Mouse (Mus musculus) heart, embryonic 10.5 days (tissue): ENCODE results near the gene Xpc. TPM values are rescaled to one million over a fixed set of nuclear protein-coding genes. Genes with fewer than 3 reads are reported as not detected.

Source experiments
- DNase-seq: peaks from one replicate; pipeline ENCODE4 v3.0.0-alpha.2; 2017; ENCODE audit warnings: low spot score
- H3K27ac ChIP-seq: fragments of 300-500 bp; sonication (generic); 2 replicates; pipeline ENCODE4 v1.5.1; 2016; ENCODE audit warnings: mild to moderate bottlenecking
- H3K27me3 ChIP-seq: fragments of 300-500 bp; sonication (generic); 2 replicates; pipeline ENCODE4 v1.6.1; 2016; ENCODE audit warnings: mild to moderate bottlenecking; ENCODE audit not compliant: poor library complexity, insufficient read depth, severe bottlenecking
- H3K36me3 ChIP-seq: fragments of 300-500 bp; sonication (generic); 2 replicates; pipeline ENCODE4 v1.6.1; 2016; ENCODE audit warnings: mild to moderate bottlenecking, moderate library complexity
- H3K4me1 ChIP-seq: fragments of 300-500 bp; sonication (generic); 2 replicates; pipeline ENCODE4 v1.6.1; 2016; ENCODE audit warnings: mild to moderate bottlenecking
- H3K4me3 ChIP-seq: fragments of 300-500 bp; sonication (generic); 2 replicates; pipeline ENCODE4 v1.5.1; 2016; ENCODE audit warnings: mild to moderate bottlenecking, moderate library complexity
- H3K9me3 ChIP-seq: fragments of 300-500 bp; sonication (generic); 2 replicates; pipeline ENCODE4 v1.6.1; 2016; ENCODE audit warnings: mild to moderate bottlenecking, moderate library complexity
- WGBS: fragments of 180-500 bp; shearing (Covaris S2); methylation state at CpG from one replicate; pipeline ENCODE4 v1.1.7; 2016; 5-methylcytosine and 5-hydroxymethylcytosine counted together
- polyA plus RNA-seq: library from polyadenylated mRNA; unstranded; fragments of >200 nt; fragmentation: Nextera tagmentation; extraction: Ambion mirVana; gene quantifications from 2 replicates; pipeline ENCODE4 v1.2.1, GENCODE M21; 2016

Xpc gene
- polyA plus RNA-seq, 1 experiment from 2014 or later, result 14.2 TPM

DNA sequence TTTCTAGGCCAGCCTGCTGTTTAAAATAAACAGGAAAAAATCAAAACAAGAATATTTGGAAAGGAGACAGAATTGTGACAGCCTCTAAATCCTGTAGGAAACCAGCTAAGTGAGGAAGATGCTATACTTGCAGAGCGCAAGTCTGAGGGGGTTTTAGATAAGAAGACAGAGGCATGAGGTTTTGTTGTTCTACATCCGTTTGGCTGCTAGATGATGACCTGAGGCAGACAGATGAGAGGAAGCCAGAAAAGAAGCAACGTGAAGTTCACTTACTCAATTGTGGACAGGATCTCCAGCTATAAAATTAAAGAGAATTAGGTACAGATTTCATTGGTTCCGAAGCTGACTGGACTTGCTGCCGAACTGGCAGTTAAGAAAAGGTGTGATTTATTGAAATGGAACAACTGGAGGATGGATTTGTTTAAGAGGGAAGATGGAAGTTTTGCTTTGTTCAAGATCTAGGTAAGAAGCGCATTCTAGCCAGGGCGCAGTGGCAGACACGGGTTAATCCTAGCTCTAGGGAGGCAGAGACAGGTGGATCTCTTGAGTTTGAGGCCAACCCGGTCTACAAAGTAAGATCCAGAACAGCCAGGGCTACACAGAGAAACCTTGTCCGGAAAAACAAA is 838 bp downstream of the Xpc start:
- Histone ChIP-seq H3K4me1 (peaks cover 17% of the 10 kb centered on the region), H3K27me3 (no peaks in the 10 kb centered on the region), H3K4me3 (peak overlapping the region; percentile 87), H3K9me3 (no peaks in the 10 kb centered on the region), H3K36me3 (peaks cover 30% of the 10 kb centered on the region), H3K27ac (peak overlapping the region; percentile 93)
- DNase-seq, result no peak
- WGBS, result 26% methylated on average over 10 of the region's 10 CpGs

DNA sequence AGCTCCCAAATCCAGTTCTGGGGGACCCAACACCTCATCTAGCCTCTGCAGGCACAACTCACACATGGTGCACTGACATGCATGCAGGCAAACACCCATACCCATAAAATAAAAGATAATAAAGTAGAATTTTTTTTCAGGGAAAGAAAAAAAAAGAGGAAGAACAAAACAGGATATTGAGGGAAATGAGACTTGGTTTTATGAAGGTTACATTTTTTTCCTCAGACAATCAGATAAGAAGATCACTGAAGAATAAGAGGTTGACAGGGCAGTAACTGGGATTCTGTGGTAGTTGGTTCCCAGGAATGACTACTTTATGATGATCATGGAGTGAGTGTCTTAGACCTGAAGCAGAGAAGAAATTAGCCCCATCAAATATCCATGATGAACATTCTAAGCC is 1.6 kb downstream of the Xpc start:
- H3K4me1 ChIP-seq, result peaks cover 17% of the 10 kb centered on the region
- no peaks in the 10 kb centered on the region for H3K27me3 ChIP-seq
- H3K27ac ChIP-seq, result no peak overlapping the region
- H3K9me3 ChIP-seq, result no peaks in the 10 kb centered on the region
- no peak for DNase-seq
- H3K4me3 ChIP-seq, result no peak overlapping the region
- peaks cover 24% of the 10 kb centered on the region for H3K36me3 ChIP-seq

DNA sequence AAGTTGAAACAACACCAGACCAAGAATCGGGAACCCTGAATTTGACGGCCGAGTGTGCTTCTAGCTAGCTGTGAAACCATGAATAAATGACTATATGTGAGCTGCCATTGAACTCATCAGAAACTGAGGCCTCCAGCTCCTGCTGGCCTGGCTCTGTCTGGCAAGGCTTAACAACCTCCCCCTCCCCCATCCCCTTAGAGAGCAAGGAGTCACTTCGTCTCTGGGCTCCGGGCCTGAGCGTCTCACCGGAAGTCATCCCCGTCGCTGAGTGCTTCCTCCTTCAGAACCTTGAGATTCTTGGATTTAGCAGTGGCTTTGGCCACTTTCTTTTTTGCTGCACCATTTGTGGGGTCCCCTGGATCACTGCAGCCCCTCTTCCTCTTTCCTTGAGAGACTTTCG is 5.5 kb downstream of the Xpc start:
- 70% methylated on average over 10 of the region's 10 CpGs for WGBS
- peaks cover 35% of the 10 kb centered on the region for H3K36me3 ChIP-seq
- no peak overlapping the region for H3K27ac ChIP-seq

DNA sequence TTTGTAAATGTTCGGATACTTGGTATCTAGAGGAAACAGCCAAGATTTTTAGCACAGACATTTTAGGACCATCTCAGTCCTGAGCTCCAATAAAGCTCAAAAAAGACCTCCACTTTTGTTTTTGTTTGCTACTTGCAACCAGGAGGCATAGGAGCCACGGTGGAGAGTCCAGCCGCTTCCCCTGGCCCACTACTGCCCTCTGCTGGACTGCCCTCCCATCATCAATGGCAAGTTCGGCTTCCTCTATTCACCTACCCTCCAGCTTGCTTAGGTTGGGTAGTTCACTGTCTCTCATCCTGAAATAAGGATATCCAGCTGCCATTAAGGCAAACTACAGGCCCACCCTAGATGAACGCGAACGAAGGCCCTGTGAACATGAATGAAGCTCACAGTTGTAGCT is 6.4 kb downstream of the Xpc start:
- H3K4me3 ChIP-seq, result no peak overlapping the region
- H3K27me3 ChIP-seq, result no peaks in the 10 kb centered on the region
- peaks cover 44% of the 10 kb centered on the region for H3K36me3 ChIP-seq
- WGBS, result 39% methylated on average over 7 of the region's 7 CpGs
- DNase-seq, result peak; percentile 86
- H3K4me1 ChIP-seq, result no peaks in the 10 kb centered on the region
- H3K27ac ChIP-seq, result no peak overlapping the region
- no peaks in the 10 kb centered on the region for H3K9me3 ChIP-seq

More for the DNA sequence above, 5.5 kb downstream of the Xpc start:
- Histone ChIP-seq H3K4me1 (no peaks in the 10 kb centered on the region), H3K9me3 (no peaks in the 10 kb centered on the region), H3K4me3 (no peak overlapping the region), H3K27me3 (no peaks in the 10 kb centered on the region)
- DNase-seq, result no peak

DNA sequence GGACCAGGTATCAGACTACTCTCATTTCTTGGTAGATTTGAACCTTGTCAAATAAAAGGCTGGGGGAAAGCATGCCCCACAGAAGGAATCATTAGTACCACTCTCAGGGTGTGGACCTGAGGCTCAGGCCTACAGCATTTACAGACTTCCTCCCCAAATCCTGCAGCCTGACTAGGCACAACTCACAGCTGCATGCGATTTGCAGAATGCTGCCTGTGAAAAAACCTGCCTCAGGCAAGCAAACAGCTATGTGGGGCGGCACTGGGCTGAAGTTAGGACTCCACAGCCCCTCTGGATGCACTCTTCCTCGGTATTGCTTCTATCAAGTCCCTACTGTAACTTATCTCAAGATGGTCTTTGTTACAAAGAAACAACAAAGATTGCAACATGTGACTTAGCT is 7.6 kb downstream of the Xpc start:
- no peak overlapping the region for H3K4me3 ChIP-seq
- no peak for DNase-seq
- H3K27ac ChIP-seq, result no peak overlapping the region
- no peaks in the 10 kb centered on the region for H3K27me3 ChIP-seq
- no peaks in the 10 kb centered on the region for H3K9me3 ChIP-seq
- WGBS, result 89% methylated on average over 3 of the region's 3 CpGs
- H3K36me3 ChIP-seq, result peaks cover 57% of the 10 kb centered on the region
- H3K4me1 ChIP-seq, result no peaks in the 10 kb centered on the region

DNA sequence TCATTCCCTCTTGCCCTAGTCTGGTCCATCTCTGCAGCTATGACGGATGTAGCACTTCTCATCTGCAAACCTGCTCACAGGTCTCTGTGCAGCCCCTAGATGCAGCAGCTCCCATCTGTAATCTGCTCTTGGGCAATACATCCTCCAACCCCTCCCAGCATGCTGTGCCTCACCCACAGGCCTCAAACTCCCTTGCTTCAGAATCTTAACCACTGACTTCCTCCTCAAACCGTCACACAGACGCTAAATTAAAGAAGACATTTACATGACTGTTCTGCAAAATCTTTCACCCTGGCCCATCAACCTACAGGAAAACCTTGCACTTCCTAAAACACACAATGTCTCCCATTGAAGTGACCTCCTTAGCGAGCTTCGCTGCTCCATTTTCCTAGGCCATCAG is 9.7 kb downstream of the Xpc start:
- no peaks in the 10 kb centered on the region for H3K4me1 ChIP-seq
- peaks cover 75% of the 10 kb centered on the region for H3K36me3 ChIP-seq
- H3K27me3 ChIP-seq, result no peaks in the 10 kb centered on the region
- 90% methylated on average over 5 of the region's 5 CpGs for WGBS
- H3K4me3 ChIP-seq, result no peak overlapping the region
- DNase-seq, result no peak
- H3K27ac ChIP-seq, result no peak overlapping the region
- H3K9me3 ChIP-seq, result no peaks in the 10 kb centered on the region

DNA sequence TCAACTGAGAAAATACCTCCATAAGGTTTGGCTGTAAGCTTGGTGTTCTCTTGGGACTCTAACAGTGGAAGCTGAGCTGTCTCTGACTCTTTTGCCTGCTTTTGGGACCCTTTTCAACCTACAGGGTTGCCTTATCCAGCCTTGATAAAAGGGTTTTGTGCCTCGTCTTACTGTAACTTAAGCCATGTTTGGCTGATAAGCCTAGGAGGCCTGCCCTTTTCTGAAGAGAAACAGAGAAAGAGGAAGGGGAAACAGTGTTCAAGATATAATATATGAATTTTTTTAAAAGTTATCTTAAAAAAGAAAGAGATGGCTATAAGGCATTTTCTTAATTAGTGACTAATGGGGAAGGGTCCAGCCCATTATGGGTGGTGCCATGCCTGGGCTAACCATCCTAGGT is 12.4 kb downstream of the Xpc start:
- no peaks in the 10 kb centered on the region for H3K9me3 ChIP-seq
- H3K27ac ChIP-seq, result no peak overlapping the region
- peaks cover 94% of the 10 kb centered on the region for H3K36me3 ChIP-seq
- 74% methylated on average over 1 of the region's 1 CpGs for WGBS
- H3K4me1 ChIP-seq, result no peaks in the 10 kb centered on the region
- no peak for DNase-seq
- no peak overlapping the region for H3K4me3 ChIP-seq
- no peaks in the 10 kb centered on the region for H3K27me3 ChIP-seq

DNA sequence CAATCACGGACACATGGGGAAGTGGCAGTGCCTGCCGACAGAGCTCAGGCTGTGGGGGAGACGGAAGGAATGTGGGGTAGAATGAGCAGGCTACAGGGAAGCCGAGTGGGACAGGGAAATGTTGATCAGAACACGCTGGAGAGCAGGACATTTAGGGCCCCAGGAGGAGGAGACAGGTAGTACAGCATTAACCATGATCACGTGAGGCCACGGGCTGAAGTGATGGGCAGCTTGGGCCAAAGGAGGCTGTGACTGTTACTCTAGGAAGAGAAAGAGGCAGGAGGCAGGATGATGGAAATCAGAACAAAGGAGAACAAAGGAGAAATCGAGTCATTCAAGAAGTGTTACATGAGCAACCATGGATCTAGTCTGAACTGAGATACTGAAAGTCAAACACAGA is 21.2 kb downstream of the Xpc start:
- H3K27ac ChIP-seq, result no peak overlapping the region
- WGBS, result 83% methylated on average over 8 of the region's 8 CpGs

DNA sequence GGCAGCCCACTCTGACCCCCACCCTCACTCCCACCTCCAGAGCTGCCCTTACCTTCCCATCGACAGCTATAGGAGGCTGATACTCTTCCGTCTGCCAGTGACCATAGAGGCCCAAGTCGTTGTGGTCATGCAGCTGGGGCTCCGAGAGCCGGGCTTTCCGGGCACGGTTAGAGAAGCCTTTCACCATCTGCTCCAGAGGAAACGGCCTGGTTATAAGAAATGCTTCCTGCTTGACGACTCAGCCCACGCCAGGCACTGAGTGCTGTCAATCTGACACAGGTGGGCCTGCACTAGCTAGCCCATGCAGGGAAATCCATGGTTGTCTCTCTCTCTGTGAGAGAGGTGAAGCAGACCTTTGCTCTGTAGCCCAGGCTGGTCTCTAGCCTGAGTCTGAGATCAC is 22.6 kb downstream of the Xpc start:
- 83% methylated on average over 10 of the region's 10 CpGs for WGBS
- Histone ChIP-seq H3K4me3 (no peak overlapping the region), H3K27ac (no peak overlapping the region), H3K9me3 (no peaks in the 10 kb centered on the region), H3K27me3 (no peaks in the 10 kb centered on the region), H3K4me1 (peaks cover 15% of the 10 kb centered on the region), H3K36me3 (peaks cover 81% of the 10 kb centered on the region)
- no peak for DNase-seq

More for the DNA sequence above, 21.2 kb downstream of the Xpc start:
- DNase-seq, result no peak
- no peaks in the 10 kb centered on the region for H3K27me3 ChIP-seq
- no peaks in the 10 kb centered on the region for H3K9me3 ChIP-seq
- H3K4me3 ChIP-seq, result no peak overlapping the region
- 0 out of 2 replicates have a peak, but pooled peaks cover 7% of the 10 kb centered on the region for H3K4me1 ChIP-seq
- peaks cover 91% of the 10 kb centered on the region for H3K36me3 ChIP-seq

DNA sequence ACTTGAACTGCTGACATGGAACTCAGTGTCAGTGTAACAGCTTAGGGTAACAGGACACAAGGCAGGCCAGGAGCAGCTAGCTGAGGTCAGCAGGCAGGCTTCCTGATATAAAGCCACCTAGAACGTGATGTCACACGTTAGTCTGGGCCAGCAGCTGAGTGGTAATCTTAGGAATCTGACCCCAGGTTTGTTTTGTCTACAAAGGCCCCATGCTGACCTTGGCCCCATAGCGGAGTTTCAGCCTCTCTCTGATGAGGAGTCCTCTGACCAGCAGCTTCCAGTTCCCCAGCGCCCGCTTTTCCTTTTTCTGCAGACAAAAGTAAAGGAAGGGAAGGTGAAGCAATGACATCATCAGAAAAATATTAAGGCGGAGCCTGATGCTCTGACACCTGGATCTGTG is 24.7 kb downstream of the Xpc start:
- Histone ChIP-seq H3K27ac (no peak overlapping the region), H3K4me1 (peaks cover 20% of the 10 kb centered on the region), H3K36me3 (peaks cover 80% of the 10 kb centered on the region), H3K9me3 (no peaks in the 10 kb centered on the region), H3K27me3 (no peaks in the 10 kb centered on the region), H3K4me3 (no peak overlapping the region)
- WGBS, result 67% methylated on average over 6 of the region's 6 CpGs
- no peak for DNase-seq

DNA sequence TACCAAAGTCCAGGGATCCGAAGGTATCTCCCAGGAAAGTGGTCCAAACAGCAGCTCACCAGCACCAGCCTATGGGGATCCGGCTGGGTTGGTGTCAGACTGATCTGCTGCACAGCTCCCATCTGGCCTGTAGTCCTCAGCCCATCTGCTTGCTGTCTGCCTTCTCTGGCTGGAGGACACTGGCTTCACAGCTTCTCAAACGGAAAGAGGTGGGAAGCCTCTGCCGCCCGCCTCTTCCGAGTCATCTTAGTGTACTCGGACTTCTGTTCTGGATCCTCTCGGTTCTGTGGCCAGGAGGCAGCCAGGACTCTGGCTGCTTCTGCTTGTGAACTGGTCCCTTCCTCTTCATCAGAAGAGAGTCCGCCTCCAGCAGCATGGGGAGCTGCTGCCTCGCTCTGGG is 25.8 kb downstream of the Xpc start:
- DNase-seq, result no peak
- 80% methylated on average over 10 of the region's 10 CpGs for WGBS
- H3K36me3 ChIP-seq, result peaks cover 83% of the 10 kb centered on the region

DNA sequence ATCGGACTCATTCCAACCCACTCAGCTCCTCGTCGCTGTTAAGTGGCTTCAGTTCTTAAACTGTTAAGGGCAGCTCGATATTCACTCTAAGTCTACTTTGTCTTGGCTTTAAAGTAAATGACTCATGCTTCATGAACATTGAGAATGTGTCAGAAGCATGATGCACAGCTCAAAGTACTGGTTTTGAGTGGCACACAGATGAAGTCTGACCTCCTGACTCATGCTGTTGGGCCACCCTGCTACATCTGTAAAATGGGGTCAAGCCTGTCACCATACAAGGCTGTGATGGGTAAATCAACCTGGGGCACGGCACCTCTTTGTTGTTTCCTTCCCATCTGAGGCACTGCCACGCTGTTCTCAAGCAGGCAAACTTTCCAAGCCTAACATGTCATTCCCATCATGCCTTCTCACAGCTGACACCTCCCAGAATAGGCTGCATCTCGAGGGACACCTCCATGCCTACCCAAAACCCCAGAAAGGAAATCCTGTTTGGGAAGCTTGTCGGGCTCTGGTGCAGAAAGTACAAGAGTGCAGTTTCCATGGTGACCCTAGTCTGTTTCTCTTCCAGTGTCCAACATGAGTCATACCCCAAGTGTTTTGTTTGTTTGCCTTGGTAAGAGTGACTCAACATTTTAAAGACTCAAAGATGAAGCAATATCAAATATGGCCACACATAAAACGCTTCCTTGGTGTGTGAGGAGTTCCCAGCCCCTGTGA is 27.0 kb downstream of the Xpc start:
- Histone ChIP-seq H3K9me3 (no peaks in the 10 kb centered on the region), H3K27me3 (no peaks in the 10 kb centered on the region), H3K4me3 (no peak overlapping the region), H3K4me1 (peaks cover 21% of the 10 kb centered on the region), H3K36me3 (peaks cover 85% of the 10 kb centered on the region), H3K27ac (no peak overlapping the region)
- 63% methylated on average over 9 of the region's 9 CpGs for WGBS
- DNase-seq, result no peak

More for the DNA sequence above, 25.8 kb downstream of the Xpc start:
- Histone ChIP-seq H3K9me3 (no peaks in the 10 kb centered on the region), H3K27me3 (no peaks in the 10 kb centered on the region), H3K4me3 (no peak overlapping the region), H3K4me1 (peaks cover 20% of the 10 kb centered on the region), H3K27ac (no peak overlapping the region; the same call in 1 of the 2 replicates)

DNA sequence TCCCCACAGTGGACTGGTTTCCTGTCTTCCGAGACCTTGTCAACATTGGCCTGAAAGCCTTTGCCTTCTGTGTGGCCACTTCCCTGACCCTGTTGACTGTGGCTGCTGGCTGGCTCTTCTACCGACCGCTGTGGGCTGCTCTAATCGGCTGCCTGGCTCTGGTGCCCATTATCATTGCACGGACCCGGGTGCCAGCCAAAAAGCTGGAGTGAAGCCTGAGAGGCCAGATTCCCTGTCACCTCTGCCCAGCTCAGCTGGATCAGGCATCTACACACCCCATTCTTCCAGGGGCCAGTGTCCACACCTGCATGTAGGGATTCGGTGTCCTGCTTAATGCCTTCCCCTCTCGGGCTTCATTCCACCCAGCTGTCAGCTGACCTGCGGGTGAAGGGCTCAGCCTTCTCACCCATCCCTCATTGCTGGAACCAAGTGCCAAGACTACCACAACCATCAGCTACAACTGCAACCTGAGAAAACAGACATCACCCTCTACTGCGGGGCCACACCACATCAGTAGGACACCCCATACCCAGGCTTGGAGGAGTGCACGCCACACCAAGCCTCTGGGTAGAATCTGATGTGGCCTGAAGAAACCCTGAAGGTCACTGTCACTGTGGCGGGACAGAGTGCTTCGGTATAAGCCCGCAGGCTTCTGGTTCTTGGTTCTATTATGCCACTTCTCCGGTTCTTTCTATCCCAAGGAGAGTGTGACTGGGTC is 28.8 kb downstream of the Xpc start:
- Histone ChIP-seq H3K36me3 (peaks cover 86% of the 10 kb centered on the region), H3K27ac (no peak overlapping the region), H3K27me3 (no peaks in the 10 kb centered on the region), H3K9me3 (no peaks in the 10 kb centered on the region), H3K4me1 (peaks cover 26% of the 10 kb centered on the region), H3K4me3 (no peak overlapping the region)
- DNase-seq, result no peak
- WGBS, result 91% methylated on average over 15 of the region's 15 CpGs
